Mouse (Mus musculus) right cerebral cortex, postnatal 14 days (tissue): ENCODE measurements around the gene Srpr.
A peak's percentile ranks its signal among the peaks of the same experiment; 100 is the strongest.

ENCODE experiments used
- DNase-seq: peaks from one replicate; pipeline ENCODE4 v3.0.0; 2022

Gene Srpr

DNA sequence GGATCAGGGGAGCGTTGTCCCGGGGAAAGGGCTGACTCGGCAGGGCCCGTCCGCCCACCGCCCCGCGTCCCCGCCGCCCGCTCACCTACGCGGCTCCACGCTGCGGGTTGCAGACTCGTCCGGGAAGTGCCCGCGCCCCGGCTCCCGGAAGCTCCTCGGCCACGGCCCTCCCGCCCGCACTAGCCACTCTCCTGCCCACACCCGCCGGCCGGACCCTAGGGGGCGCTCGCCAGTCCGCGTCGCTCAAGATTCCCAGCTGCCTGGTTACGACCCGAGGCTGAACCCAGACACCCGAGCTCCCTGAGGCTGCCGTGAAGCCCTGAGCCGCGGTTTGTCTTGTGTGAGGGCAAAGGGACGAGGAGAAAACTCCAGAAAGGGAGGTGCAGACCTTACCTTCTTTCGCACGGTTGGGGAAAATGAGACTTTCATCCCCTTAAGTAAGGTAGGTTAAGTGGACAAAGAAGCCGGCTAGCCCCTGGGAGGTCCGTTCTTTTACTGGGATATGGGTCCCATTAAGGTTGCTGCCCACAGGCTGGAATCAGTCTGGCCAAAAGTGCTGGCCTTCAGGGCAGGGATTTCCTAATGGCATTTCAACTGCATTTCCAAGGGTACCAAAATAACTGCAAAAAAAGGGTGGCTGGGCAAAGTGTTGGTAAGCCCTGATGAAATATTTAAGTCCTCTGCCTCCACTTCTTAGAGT lies at the start of gene Srpr, which contains the start of gene Tirap:
Gene Srpr, plus strand, starts transcription at position 404 of the 700 bp plus-strand sequence.
Gene Tirap, minus strand, starts transcription at position 520 of the 700 bp plus-strand sequence.
- DNase-seq, result peak; percentile 86

DNA sequence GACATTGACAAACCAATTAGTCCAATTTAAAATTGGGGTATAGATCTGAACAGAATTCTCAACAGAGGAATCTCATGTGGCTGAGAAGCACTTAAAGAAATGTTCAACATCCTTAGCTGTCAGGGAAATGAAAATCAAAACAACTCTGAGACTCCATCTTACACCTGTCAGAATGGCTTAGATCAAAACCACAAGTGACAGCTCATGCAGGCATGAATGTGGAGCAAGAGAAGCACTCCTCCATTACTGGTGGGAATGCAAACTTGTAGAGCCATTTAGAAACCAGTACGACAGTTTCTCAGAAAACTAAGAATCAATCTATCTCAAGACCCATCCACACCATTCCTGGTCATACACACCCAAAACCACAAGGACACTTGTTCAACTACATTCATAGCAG lies 47.1 kb upstream of the Srpr start:
- no peak for DNase-seq

DNA sequence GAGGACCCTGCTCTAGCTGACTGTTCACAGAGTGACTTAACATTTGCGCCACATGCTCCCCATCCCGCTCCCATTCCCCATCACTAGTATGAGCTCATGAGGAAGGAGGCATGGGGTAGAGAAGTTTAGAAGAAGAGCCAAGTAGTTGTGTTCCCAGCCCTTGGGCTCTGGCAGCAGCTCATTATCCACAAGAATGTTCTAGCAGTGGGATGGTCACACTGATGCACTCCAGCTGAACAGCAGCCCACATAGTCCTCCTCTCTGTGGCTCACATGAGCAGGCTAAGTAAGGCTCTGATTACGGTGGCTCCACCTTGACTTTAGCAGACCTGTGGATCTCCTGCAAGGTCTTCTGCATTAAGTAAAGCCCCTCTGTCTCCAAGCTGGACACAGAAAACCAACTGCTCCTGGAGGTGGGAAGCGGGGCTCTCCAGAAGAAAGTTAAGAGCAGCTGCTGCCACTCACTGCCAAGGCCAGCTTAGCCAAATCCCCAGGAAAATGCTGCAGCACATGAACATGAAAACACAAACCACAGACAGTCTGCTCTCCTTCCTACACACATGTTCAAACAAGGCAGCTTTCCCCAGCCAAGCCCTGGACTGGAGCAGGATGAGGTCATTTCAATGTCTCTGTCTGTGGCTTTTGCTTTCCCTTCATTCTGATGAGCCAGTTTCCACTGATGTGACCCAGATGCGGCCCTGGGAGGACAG lies 43.8 kb upstream of the Srpr start:
- DNase-seq, result no peak

DNA sequence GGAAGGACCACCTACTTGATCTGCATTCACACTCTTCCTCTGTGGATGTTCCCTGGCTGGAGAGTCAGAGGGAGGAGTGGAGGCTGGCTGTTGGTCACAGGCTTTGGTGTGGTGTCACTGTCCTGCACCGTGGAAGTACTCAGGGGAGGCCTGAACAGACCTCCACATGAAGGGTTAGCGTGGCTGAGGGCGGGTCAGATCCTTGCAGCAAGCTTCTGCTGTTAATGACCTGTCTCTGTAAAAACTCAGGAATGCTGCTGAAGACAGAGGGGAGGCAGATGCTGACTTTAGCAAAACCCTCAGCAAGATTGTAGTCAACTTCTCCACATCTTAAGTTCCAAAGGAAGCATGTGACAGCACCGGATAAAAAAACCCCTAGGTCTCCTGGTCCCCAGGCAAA lies 43.1 kb upstream of the Srpr start:
- DNase-seq, result no peak

DNA sequence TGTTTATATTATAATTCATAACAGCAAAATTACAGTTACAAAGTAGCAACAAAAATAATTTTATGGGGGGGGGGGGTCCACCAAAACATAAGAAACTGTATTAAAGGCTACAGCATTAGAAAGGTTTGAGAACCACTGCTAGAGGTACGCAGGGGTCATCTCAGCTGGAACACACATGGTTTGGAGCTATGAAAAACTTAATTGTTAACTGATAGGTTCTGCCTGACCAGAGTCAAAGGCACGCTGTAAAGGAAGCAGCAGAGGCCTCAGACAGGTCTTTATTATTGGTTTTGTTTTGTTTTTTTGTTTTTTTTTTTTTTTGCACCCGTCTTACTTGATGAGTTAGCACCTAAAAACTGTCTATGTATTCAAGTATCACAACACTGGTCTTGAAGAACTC lies 41.5 kb upstream of the Srpr start:
- no peak for DNase-seq

DNA sequence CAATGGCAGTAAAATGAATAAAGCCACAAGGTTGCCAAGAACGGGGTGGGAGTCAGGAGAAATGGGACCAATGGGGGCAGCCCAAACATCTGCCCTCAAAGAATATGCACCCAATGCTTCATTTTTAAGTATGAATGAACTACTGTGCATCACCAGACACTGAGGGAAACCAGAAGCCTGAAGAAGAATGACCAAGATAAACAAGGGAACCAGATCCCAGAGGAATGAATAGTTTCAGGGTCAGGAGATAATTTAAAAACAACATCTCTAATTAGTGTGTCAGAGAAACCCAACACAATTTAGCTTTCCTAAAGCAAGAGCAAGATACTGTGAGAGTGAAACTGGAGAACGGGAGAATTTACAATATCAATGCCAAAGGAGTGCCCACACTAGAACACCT lies 39.3 kb upstream of the Srpr start:
- no peak for DNase-seq

- DNase-seq, result no peak
Measured at GRCm38 (mm10) chr9:35161721-35162120, 38.3 kb upstream of the Srpr start.

- DNase-seq, result no peak
Measured at GRCm38 (mm10) chr9:35163011-35163690, 36.8 kb upstream of the Srpr start.

GRCm38 (mm10) chr9:35164142-35164874 lies 35.7 kb upstream of the Srpr start:
- DNase-seq, result no peak

DNA sequence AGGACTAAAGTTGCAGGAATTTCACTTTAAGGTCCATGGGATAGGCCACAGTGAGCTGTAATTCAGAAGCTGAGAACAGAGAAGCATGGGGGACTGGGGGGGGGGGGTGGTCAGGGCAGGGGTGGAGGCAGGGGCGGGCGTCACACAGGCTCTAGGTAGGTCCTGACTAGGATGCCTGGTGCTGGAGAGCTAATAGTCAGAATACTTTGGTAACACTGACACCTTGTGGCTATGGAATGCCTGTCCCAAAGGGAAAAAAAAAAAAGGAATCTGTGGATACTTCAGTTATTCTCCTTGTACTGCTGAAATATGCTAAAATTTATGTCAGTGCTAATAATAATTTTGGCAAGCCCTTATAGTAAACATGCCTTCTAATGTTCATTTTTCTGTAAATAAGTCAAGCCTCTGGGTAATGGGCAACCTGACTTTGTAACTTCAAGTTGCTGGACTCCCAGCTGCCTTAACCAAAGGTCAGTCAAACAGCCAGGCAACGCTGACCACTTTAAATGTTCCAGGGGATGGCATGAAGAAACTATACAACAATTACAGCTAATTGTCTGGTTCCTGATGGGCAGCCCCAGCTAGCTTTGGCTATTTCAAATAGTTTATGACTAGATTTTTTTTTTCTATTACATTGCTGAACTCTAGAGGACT lies 33.7 kb upstream of the Srpr start:
- no peak for DNase-seq

- no peak for DNase-seq
Measured at GRCm38 (mm10) chr9:35166798-35167635, 33.0 kb upstream of the Srpr start.

GRCm38 (mm10) chr9:35170071-35170470 lies 29.9 kb upstream of the Srpr start:
- no peak for DNase-seq

GRCm38 (mm10) chr9:35173331-35173730 lies 26.6 kb upstream of the Srpr start:
- DNase-seq, result no peak

- DNase-seq, result peak; percentile 95
Measured at GRCm38 (mm10) chr9:35175251-35176123, 24.5 kb upstream of the Srpr start, which contains the start of gene Dcps. Gene Dcps, minus strand, starts transcription at chr9:35176061.

DNA sequence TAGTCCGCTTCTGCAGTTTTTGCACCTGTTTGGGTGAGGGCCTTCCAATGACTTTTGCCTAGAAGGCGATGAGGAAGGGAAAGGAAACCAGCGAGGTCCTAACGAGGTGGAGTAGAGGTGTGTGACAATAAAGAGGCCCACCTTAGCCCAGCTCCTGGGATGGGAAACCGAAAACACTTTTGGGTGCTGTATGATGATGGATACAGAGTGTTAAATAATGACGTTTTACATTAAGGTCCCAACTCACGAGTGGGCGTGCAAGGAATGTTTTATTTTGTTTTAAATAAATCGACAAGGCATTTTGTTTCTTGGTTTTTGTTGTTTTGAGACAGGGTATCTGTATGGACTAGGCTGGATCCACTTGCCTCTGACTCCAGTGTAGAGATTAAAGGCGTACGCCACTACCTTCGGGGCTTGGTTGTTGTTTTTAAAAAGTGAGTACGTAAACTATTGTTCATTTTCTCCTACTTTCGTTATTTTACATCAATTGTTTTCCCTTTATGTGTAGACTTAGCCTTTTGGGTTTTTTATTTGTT lies 23.8 kb upstream of the Srpr start:
- DNase-seq, result no peak

DNA sequence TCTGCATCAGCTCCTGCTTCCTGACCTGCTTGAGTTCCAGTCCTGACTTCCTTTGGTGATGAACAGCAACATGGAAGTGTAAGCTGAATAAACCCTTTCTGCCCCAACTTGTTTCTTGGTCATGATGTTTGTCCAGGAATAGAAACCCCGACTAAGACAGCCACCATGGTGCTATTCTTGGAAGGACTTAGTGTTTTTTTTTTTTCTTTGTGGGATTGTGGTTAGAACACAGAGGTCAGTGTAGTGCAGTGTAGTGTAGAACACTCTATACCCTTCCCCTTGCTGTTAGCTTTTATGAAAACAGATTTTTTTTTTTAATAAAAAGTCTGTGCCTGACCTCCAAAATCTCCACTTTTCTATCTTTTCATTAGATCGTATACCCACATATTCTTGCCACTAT lies 17.1 kb upstream of the Srpr start:
- no peak for DNase-seq

DNA sequence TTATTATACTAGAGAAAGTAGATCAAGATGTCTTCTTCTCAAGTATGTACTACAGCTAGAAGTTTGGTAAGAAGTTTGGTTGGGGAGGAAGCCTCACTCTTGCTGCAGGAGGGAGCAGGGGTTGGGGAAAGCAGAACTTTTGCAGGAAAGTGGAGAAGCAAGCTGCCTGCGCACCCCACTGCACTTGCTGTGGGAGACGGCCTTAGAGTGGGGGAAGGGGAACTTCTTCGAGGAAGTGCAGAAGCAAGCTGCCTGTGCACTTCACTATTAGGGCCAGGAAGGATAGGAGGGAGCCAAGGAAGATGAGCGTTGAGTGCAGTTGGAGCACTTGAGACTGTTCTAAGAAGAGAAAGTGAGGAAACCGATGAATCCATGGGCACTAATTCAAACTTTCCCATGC lies 16.6 kb upstream of the Srpr start:
- DNase-seq, result no peak

DNA sequence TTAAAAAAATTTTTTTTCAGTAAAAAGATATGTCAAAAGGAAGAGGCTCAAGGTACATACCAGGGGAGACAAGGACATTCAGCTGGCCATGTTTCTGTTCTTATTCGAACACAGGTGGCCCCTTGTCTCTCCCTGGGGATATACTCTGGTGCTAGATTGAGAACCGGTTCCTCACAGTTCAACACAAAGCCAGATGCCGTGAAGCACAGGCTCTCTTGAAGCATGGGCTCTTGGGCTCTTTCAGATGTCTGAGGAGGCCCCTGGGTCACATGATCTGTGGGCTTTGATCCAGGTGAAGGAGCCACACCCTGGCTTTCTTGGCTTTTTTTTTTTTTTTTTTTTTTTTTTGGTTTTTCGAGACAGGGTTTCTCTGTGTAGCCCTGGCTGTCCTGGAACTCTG lies 13.5 kb upstream of the Srpr start:
- no peak for DNase-seq

GRCm38 (mm10) chr9:35187351-35187903 lies 12.5 kb upstream of the Srpr start:
- no peak for DNase-seq

DNA sequence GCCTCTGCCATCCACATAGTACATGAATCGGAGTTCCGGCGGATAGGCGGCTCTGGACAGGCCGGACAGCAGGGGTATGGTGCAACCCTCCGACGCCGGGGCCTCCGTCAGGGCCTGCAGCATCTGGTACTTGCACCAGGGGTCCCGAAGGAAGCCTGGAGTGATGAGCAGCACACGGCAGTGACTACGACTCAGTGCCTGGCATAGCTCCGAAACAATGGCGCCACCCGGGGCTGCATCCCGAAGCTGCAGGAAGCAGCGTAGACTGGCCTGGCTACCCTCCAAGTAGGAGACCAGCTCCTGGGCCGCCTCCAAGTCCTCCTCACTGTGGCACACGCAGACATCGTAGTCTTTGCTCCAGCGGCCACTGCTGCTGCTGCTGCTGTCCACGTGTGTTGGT lies 11.3 kb upstream of the Srpr start:
- peak; percentile 71 for DNase-seq
